Mouse (Mus musculus): ENCODE measurements around the gene Prex1.

The Prex1 gene

DNA sequence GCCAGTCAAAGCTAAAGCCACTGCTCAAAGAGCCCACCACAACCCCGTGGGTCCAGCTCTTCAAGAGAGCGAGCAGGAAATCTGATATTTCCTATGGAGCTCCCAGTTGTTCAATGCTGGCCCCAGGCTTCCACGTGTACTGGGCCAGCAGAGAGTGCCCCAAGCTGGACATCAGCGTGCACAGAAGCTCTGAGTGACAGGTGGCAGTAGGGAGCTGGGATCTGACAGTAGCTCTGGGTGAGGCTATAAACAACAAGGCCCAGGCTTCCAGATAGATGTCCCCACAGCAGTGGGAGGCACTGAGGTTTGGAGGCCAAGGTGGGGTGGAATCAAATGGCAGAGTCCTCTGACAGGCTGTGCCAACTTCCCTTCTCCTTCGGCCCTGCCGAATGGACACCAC, 107.6 kb downstream of the Prex1 start:
- DNase-seq (ENCODE audit: low read depth), result no peak

DNA sequence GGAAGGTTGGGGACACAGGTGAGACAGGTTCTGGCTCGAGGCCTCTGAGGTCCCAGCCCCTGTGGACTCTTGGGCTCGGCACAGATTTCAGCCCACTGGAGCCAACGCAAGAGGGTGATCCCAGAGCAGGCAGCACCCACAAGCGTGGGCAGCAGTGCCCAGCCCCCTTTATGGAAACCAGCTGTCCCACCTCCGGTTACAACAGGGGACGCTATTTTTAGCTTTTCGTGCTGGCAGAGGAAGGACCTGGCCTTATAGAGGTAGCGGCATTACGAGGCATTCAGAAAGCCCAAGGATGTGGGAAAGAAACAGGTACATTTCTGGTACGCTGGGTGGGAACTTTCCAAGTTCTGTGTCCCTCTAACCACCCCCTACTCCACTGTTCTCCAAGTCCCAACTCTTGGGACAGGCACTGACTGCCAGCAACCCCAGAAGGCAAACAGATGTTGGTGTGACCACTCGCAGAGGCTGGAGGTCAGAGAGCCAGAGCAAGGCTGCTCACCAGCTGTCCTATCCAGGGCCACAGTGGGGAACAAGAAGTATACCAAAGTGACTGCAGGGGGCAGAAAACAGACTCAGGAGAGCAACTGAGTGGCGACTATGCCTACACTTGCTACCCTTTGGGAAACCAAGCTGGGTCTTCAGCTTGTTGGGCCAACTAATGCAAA, 108.3 kb downstream of the Prex1 start:
- no peak for DNase-seq (ENCODE audit: low read depth)

- DNase-seq (ENCODE audit: low read depth), result no peak
These were observed 110.7 kb downstream of the Prex1 start for GRCm38 (mm10) chr2:166602948-166603347.

- no peak for DNase-seq (ENCODE audit: low read depth)
These were observed 112.2 kb downstream of the Prex1 start for GRCm38 (mm10) chr2:166601420-166601819.

- DNase-seq (ENCODE audit: low read depth), result no peak
These were observed 115.0 kb downstream of the Prex1 start for GRCm38 (mm10) chr2:166598453-166599155.

GRCm38 (mm10) chr2:166597763-166598162, 115.9 kb downstream of the Prex1 start:
- DNase-seq (ENCODE audit: low read depth), result no peak

DNA sequence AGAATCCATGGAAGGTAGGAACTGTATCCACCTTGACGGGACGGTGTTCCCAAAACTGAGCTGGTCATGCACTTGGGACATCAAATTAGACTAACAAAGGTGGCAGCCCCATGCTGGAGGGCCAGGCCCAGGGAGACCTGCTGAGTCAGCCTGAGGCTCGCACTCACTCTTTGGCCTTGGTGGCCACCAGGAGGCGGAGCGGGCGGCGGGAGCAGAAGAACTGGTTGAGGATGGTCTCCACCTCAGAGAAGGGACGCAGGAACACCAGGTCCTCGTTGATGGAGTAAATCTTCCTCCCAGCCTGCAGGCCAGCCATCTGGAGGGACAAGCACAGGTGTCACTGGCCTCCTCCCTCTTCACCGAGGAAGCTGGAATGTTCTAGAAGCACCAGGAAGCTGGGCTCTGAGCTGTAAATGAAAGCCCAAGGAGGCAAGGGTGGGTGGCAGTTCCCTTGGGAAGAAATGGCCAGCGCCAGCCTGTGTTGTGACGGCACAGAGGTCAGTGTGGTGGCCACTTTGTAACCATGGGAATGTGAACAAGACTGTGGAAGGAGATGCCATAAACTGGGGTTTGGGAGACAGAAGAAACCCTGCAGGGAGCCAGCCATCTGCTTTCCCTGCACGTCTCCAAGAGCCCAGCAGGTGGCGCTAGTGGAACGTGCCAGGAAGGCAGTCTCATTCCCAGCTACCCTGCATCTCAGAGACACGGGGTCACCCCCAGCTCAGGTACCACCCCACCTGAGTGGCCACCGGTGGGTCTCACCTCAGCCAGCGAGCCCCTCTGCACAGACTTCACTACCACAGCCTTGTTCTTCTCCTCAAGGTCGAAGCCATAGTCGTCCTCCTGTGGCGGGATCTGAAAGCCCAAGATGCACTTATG, 121.4 kb downstream of the Prex1 start:
- DNase-seq (ENCODE audit: low read depth), result peak; percentile 46

GRCm38 (mm10) chr2:166584491-166584890, 129.1 kb downstream of the Prex1 start:
- DNase-seq (ENCODE audit: low read depth), result no peak

DNA sequence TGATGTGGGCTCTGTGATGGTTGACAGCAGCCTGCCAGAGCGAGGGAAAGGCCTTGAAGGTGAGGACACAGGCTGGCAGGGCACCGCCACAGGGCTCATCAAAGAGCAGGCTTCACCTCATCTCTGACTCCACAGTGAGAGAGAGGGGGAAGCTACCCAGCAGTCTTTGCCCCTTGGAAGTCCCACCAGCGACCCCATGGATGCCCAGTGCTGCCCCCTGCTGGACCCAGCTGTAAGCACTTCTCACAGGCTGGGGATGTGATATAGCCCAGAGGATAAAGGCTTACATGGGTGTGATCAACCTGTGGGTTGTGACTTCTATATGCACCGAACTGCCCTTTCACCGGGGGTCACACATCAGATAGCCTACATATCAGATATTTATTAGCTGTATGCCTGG, 130.3 kb downstream of the Prex1 start:
- no peak for DNase-seq (ENCODE audit: low read depth)

- DNase-seq (ENCODE audit: low read depth), result no peak
These were observed 131.6 kb downstream of the Prex1 start for GRCm38 (mm10) chr2:166581881-166582583.

GRCm38 (mm10) chr2:166579793-166580192, 133.8 kb downstream of the Prex1 start:
- DNase-seq (ENCODE audit: low read depth), result no peak

DNA sequence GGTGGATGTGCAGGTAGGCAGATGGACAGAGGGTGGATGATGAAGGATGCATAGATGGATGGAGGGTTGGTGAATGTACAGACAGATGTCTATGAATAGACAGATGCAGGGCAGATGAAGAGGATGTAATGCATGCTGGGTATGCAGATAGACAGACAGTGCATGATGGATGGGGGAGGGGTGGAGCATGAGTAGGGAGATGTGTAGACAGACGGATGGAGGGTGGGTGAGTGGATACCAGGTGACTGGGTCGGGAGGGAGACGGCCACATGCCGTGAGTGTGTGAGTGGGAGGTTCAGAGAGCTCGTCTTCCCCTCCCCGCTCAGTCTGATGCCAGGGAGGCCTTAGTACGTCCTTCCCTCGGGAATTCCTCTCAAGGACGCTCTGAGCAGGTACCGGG, 134.3 kb downstream of the Prex1 start:
- no peak for DNase-seq (ENCODE audit: low read depth)

GRCm38 (mm10) chr2:166575419-166575818, 138.2 kb downstream of the Prex1 start:
- no peak for DNase-seq (ENCODE audit: low read depth)

DNA sequence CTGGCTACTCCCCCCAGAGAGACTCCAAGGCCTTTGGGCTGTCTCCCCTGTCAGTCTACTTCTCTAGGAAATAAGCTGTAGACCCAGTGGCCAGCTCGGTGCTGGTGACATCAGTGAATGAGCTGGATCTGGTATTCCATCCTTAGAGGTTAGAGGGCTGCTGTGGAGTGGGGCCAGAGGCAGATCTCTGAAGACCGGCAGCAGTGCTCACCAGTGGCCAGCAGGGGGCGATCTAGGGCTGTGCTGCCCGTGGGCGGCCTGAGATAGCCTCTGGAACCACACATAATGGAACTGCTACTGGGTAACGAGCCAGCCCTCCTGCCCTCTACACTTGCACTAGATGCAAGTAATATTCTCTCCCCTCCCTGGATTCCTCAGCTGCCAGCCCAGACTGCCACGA, 138.7 kb downstream of the Prex1 start:
- DNase-seq (ENCODE audit: low read depth), result peak; percentile 33

DNA sequence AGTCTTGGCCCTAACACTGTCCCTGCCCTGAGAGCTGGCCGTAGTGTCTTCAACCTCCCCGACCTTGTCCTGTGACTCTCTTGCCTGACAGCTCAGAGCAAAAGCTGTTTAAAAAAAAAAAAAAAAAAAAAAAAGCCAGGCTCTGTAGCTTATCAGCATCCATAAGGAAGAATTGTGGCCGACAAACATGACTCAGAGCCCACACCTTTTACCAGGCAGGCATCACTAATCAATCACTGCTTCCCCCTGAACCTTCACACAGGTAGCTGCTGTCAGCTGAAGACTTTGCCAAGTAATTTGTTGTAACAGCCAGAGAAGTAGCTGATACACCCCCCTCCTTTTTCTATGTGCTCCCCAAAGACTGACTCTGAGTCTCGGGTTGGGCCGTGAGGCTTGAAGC, 140.0 kb downstream of the Prex1 start:
- no peak for DNase-seq (ENCODE audit: low read depth)

GRCm38 (mm10) chr2:166572297-166572696, 141.3 kb downstream of the Prex1 start:
- no peak for DNase-seq (ENCODE audit: low read depth)

DNA sequence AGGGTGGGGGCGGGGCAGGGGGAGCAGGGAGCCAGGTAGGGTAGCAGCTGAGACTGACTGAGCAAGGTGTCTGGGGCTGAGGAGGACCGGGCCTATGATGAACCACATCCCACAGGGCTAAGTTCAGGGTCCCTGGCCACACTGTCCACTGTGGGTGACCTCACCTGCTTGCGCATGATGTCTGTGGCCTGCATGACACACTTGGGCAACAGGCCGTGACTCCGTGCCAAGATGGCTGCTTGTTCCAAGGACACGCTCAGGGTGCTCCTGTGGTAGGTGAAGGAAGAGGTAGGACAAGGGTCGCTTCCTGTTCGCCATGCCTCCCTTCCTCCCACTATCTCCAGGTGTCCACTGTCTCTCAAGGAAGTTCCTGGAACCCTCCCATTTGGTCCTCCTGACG, 144.4 kb downstream of the Prex1 start:
- DNase-seq (ENCODE audit: low read depth), result no peak

DNA sequence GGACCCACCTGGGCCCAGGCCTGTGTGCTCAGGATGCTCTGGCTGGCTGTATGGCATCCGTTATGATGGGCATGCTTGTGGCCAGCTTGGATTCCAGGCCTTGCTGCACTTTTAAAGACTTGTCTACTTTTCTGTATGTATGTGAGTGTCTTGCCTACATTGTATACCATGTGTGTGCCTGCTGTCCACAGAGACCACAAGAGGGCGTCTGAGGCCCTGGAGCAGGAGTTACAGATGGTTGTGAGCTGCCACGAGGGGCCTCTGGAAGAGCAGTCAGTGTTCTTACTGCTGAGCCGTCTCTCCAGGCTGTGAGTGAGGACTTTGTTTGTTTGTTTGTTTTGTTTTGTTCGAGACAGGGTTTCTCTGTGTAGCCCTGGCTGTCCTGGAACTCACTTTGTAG, 148.1 kb downstream of the Prex1 start:
- DNase-seq (ENCODE audit: low read depth), result peak; percentile 17

DNA sequence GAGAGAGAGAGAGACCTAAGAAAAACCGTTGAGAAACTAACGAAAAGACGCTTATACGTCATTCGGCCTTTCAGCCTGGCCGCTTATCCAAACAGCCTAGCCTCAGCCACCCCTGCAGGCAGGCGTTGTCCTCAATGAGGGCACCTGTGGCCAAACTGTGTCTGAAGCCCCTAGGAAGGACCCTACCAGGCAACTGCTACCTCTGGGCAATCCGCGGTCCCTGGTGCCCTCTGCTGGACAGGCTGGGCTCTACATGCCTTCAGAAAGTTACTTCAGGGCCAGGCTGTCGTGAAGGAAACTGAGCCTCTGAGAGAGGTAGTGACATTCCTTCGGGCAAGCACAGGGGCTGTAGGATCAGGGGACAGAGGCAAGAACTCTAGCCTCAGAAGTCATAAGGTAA, 149.2 kb downstream of the Prex1 start:
- DNase-seq (ENCODE audit: low read depth), result peak; percentile 40

- peak; percentile 80 for DNase-seq (ENCODE audit: low read depth)
These were observed 149.7 kb downstream of the Prex1 start for GRCm38 (mm10) chr2:166563890-166564289.

DNA sequence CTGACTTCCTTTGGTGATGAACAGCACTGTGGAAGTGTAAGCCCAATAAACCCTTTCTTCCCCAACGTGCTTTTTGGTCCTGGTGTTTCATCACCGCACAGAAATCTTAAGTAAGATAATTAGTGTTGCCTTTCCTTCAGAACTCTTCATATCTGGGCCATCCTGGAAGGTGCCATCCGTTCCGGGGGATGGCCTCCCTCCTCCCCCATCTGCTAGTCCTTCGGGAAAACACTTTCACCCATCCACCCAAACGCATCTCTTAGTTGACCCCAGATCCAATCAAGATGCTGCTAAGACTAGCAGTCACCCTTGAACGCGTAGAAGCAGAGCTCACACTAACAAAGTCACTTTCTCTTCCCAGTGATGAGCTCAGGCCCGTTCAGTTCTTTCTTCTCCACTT, 150.6 kb downstream of the Prex1 start:
- no peak for DNase-seq (ENCODE audit: low read depth)

- DNase-seq (ENCODE audit: low read depth), result no peak
These were observed 151.9 kb downstream of the Prex1 start for GRCm38 (mm10) chr2:166561781-166562180.
